ENCODE assay signal across 8 mouse cellular contexts in genomic region chr6:42372816-42373547, GRCm38 (mm10). TPM values are rescaled to one million over a fixed set of nuclear protein-coding genes. Genes with fewer than 3 reads are reported as not detected.
DNase-seq lines count a peak whose midpoint lies in the region; ATAC-seq and TF ChIP-seq lines count a peak whose summit lies in the region.

Epha1 (minus strand) TSS chr6:42373268.

- under 1% methylated on average over 36 of the region's 36 CpGs for WGBS in embryonic facial prominence, embryonic 10.5 days
- 2% methylated on average over 36 of the region's 36 CpGs for WGBS in large intestine, adult 2 months
- under 1% methylated on average over 29 of the region's 36 CpGs for WGBS in stomach, embryonic 15.5 days

- H3K36me3 ChIP-seq in embryonic facial prominence, embryonic 10.5 days (replicated peaks): no peaks in the 10 kb centered on the region
- H3K36me3 ChIP-seq in stomach, embryonic 15.5 days: no peaks in the 10 kb centered on the region

- ATAC-seq in megakaryocyte-erythroid progenitor cell, adult 5-6 weeks (replicated peaks; ENCODE audit: low FRiP score, low TSS enrichment, poor library complexity, severe bottlenecking): peak; percentile 47
- peak; percentile 82 for ATAC-seq in stomach, embryonic 15.5 days (ENCODE audit: insufficient read depth, low FRiP score, low read depth)

- peak within 1 kb of the TSS; percentile 91 for H3K4me2 ChIP-seq in stomach, embryonic 15.5 days

- H3K9ac ChIP-seq in stomach, embryonic 15.5 days: peak within 1 kb of the TSS; percentile 37; the same call in 1 of the 2 replicates

- H3K9me3 ChIP-seq in embryonic facial prominence, embryonic 10.5 days: no peaks in the 10 kb centered on the region
- H3K9me3 ChIP-seq in stomach, embryonic 15.5 days: no peaks in the 10 kb centered on the region

- H3K4me3 ChIP-seq in layer of hippocampus, adult 2 months: peak within 1 kb of the TSS; percentile 49
- H3K4me3 ChIP-seq in embryonic facial prominence, embryonic 10.5 days: peak within 1 kb of the TSS; percentile 71
- peak within 1 kb of the TSS; percentile 59 for H3K4me3 ChIP-seq in stomach, embryonic 15.5 days (replicated peaks)

- peak; percentile 87 for TF ChIP-seq CTCF in layer of hippocampus, adult 2 months (conservative IDR thresholded peaks at IDR 0.05)

- H3K27ac ChIP-seq in layer of hippocampus, adult 2 months: no peak within 1 kb of the TSS
- peak within 1 kb of the TSS; percentile 77 for H3K27ac ChIP-seq in embryonic facial prominence, embryonic 10.5 days (replicated peaks)
- peak within 1 kb of the TSS; percentile 55 for H3K27ac ChIP-seq in stomach, embryonic 15.5 days

- peaks cover 26% of the 10 kb centered on the region for H3K27me3 ChIP-seq in embryonic facial prominence, embryonic 10.5 days (replicated peaks; ENCODE audit: low read depth, poor library complexity, severe bottlenecking)
- no peaks in the 10 kb centered on the region for H3K27me3 ChIP-seq in stomach, embryonic 15.5 days (replicated peaks)

- peaks cover 39% of the 10 kb centered on the region for H3K4me1 ChIP-seq in embryonic facial prominence, embryonic 10.5 days
- peaks cover 33% of the 10 kb centered on the region for H3K4me1 ChIP-seq in stomach, embryonic 15.5 days

- peak in 1 of 2 experiments; percentile 72 for DNase-seq in layer of hippocampus, adult 2 months (ENCODE audit: low spot score in 2 of 2)
- no peak for DNase-seq in layer of hippocampus, postnatal 36 days
- peak; percentile 67 for DNase-seq in adrenal gland, postnatal 10 days
- DNase-seq in embryonic facial prominence, embryonic 10.5 days (ENCODE audit: low spot score): peak; percentile 75
- DNase-seq in heart, postnatal 4 days: peak; percentile 71
- DNase-seq in large intestine, adult 2 months (ENCODE audit: low read depth, low spot score): peak; percentile 88

RNA-seq across cellular contexts. Expression of gene Epha1, which starts in this region (rescaled TPM):
- total RNA-seq in layer of hippocampus, adult 2 months (2021): not detected
- under 1 TPM in 1 of 2 experiments, not detected in 1; 0.15 TPM for total RNA-seq in layer of hippocampus, postnatal 36 days (2021)
- 1 to 10 TPM; 2.8 to 8.6 TPM for total RNA-seq in adrenal gland, postnatal 10 days (2021)
- polyA plus RNA-seq in embryonic facial prominence, embryonic 10.5 days (2016; fragmentation: Nextera tagmentation; extraction: Ambion mirVana): 3.9 and 5.1 TPM in 2 replicates
- under 1 TPM; 0.52 to 0.70 TPM for total RNA-seq in heart, postnatal 4 days (2021)
- 26.0 and 55.4 TPM in 2 replicates for polyA plus RNA-seq in large intestine, adult 2 months (2012; rRNA removed)
- not detected in 2 replicates for total RNA-seq in megakaryocyte-erythroid progenitor cell, adult 5-6 weeks (2014; fragmentation: Nextera tagmentation)
- total RNA-seq in megakaryocyte-erythroid progenitor cell, adult 5-6 weeks (2017): not detected in 2 replicates
- polyA plus RNA-seq in stomach, embryonic 15.5 days (2015; fragmentation: Nextera tagmentation; extraction: Ambion mirVana): 16.3 and 16.9 TPM in 2 replicates

Comparison
In these comparisons a context has a peak if more than half of its experiments do, and no peak if none do; other contexts are left out.
1. Peak in DNase-seq in heart, postnatal 4 days; RNA of the gene not detected or under 1 TPM.
2. Peak in ATAC-seq in megakaryocyte-erythroid progenitor cell, adult 5-6 weeks; RNA of the gene not detected or under 1 TPM.
3. DNase-seq: peak in adrenal gland, postnatal 10 days (single experiment), embryonic facial prominence, embryonic 10.5 days (single experiment) and large intestine, adult 2 months (single experiment); none in layer of hippocampus, postnatal 36 days (0 of 2).
4. Peak in every context shown above with its lines, with median percentiles within 50 percentile points of each other: H3K4me3 ChIP-seq.